Mouse (Mus musculus) MEL (cell line): ENCODE data around the gene Gstm7. TPM values are rescaled to one million over a fixed set of nuclear protein-coding genes. Genes with fewer than 3 reads are reported as not detected.

Experiments
- DNase-seq: peaks from one replicate; pipeline ENCODE4 v3.0.0; 2011; ENCODE audit warnings: low read depth, low spot score
- H3K27ac ChIP-seq: 2 replicates; pipeline ENCODE4 v1.5.1; 2012; ENCODE audit warnings: low read depth, mild to moderate bottlenecking, control low read depth, low read length, moderate library complexity; ENCODE audit not compliant: control insufficient read depth
- H3K27me3 ChIP-seq, 2 experiments: fragments of 150-350 bp in 1 of 2; sonication (generic) in 1 of 2; 2 replicates each; pipeline ENCODE4 v1.6.1; 2012; ENCODE audit warnings: low read length in 2 of 2, mild to moderate bottlenecking in 2 of 2, improper control_type of control experiment in 1 of 2, moderate library complexity in 1 of 2; ENCODE audit not compliant: insufficient read depth in 2 of 2, control insufficient read depth in 1 of 2
- H3K36me3 ChIP-seq, 2 experiments: 2 replicates each; pipeline ENCODE4 v1.6.1; 2012 to 2014; ENCODE audit warnings: low read length in 2 of 2, improper control_type of control experiment in 1 of 2, inconsistent platforms in 1 of 2, mild to moderate bottlenecking in 1 of 2; ENCODE audit not compliant: insufficient read depth in 2 of 2, control insufficient read depth in 1 of 2
- H3K4me1 ChIP-seq, 2 experiments: fragments of 150-350 bp in 1 of 2; sonication (generic) in 1 of 2; 2 replicates each; pipeline ENCODE4 v1.6.1; 2012; ENCODE audit warnings: low read length in 2 of 2, improper control_type of control experiment in 1 of 2, mild to moderate bottlenecking in 1 of 2; ENCODE audit not compliant: insufficient read depth in 2 of 2, control insufficient read depth in 1 of 2
- H3K4me3 ChIP-seq, 2 experiments: fragments of 150-350 bp in 1 of 2; sonication (generic) in 1 of 2; 2 replicates each; pipeline ENCODE4 v1.5.1; 2012; ENCODE audit warnings: low read depth in 2 of 2, low read length in 2 of 2, mild to moderate bottlenecking in 2 of 2, moderate library complexity in 2 of 2, control low read depth in 1 of 2, improper control_type of control experiment in 1 of 2; ENCODE audit not compliant: control insufficient read depth in 1 of 2, insufficient read depth in 1 of 2
- H3K79me2 ChIP-seq: 2 replicates; pipeline ENCODE4 v1.6.1; 2012; ENCODE audit warnings: mild to moderate bottlenecking, low read length, moderate library complexity; ENCODE audit not compliant: control insufficient read depth, poor library complexity, insufficient read depth
- H3K9ac ChIP-seq: 2 replicates; pipeline ENCODE4 v1.6.1; 2012; ENCODE audit warnings: low read depth, mild to moderate bottlenecking, control low read depth, low read length, moderate library complexity; ENCODE audit not compliant: control insufficient read depth, poor library complexity, severe bottlenecking
- H3K9me3 ChIP-seq: fragments of 150-350 bp; sonication (generic); replicated peaks from 2 replicates; pipeline ENCODE4 v1.6.1; 2012; ENCODE audit warnings: mild to moderate bottlenecking, low read length, improper control_type of control experiment, moderate library complexity; ENCODE audit not compliant: insufficient read depth
- CHD2 ChIP-seq: IDR thresholded peaks from 2 replicates; pipeline ENCODE4 v1.6.1; 2011; ENCODE audit warnings: low read length, improper control_type of control experiment
- CTCF ChIP-seq, 3 experiments: IDR thresholded peaks in 2 of 3; conservative IDR thresholded peaks in 1 of 3; 2 replicates each; pipeline ENCODE4 v1.5.1; 2011 to 2012; ENCODE audit warnings: low read length in 3 of 3, low read depth in 2 of 3, mild to moderate bottlenecking in 2 of 3, improper control_type of control experiment in 1 of 3, inconsistent platforms in 1 of 3, mixed read lengths in 1 of 3, moderate library complexity in 1 of 3; ENCODE audit not compliant: control insufficient read depth in 1 of 3, insufficient read depth in 1 of 3, poor library complexity in 1 of 3, severe bottlenecking in 1 of 3
- E2F4 ChIP-seq: IDR thresholded peaks from 2 replicates; pipeline ENCODE4 v1.6.1; 2011; ENCODE audit warnings: low read depth, low read length, improper control_type of control experiment, borderline replicate concordance
- EP300 ChIP-seq, 2 experiments: IDR thresholded peaks; 2 replicates each; pipeline ENCODE4 v1.6.1; 2011; ENCODE audit warnings: improper control_type of control experiment in 2 of 2, low read length in 2 of 2, low read depth in 1 of 2, mild to moderate bottlenecking in 1 of 2
- GABPA ChIP-seq: IDR thresholded peaks from 2 replicates; pipeline ENCODE4 v1.6.1; 2012; ENCODE audit warnings: low read depth, mild to moderate bottlenecking, inconsistent platforms, low read length, improper control_type of control experiment, moderate library complexity
- GATA1 ChIP-seq: IDR thresholded peaks from 2 replicates; pipeline ENCODE4 v1.6.1; 2011; ENCODE audit warnings: low read depth, low read length, improper control_type of control experiment
- JUND ChIP-seq: IDR thresholded peaks from 2 replicates; pipeline ENCODE4 v1.6.1; 2011; ENCODE audit warnings: low read depth, mild to moderate bottlenecking, improper control_type of control experiment, low read length
- KAT2A ChIP-seq: conservative IDR thresholded peaks from 2 replicates; pipeline ENCODE4 v1.6.1; 2012; ENCODE audit warnings: low read depth, low read length, improper control_type of control experiment, inconsistent platforms
- MAFK ChIP-seq: IDR thresholded peaks from 2 replicates; pipeline ENCODE4 v1.6.1; 2011; ENCODE audit warnings: low read depth, mild to moderate bottlenecking, low read length, improper control_type of control experiment, borderline replicate concordance
- MAX ChIP-seq: IDR thresholded peaks from 2 replicates; pipeline ENCODE4 v1.6.1; 2011; ENCODE audit warnings: low read length, improper control_type of control experiment
- MAZ ChIP-seq: IDR thresholded peaks from 2 replicates; pipeline ENCODE4 v1.6.1; 2012; ENCODE audit warnings: low read depth, mild to moderate bottlenecking, inconsistent platforms, low read length, improper control_type of control experiment
- MEF2A ChIP-seq: IDR thresholded peaks from 2 replicates; pipeline ENCODE4 v1.6.1; 2014; ENCODE audit warnings: low read depth, mild to moderate bottlenecking, inconsistent platforms, low read length, improper control_type of control experiment; ENCODE audit not compliant: poor library complexity, insufficient replicate concordance, severe bottlenecking; ENCODE audit errors: extremely low read depth
- MXI1 ChIP-seq: IDR thresholded peaks from 2 replicates; pipeline ENCODE4 v1.6.1; 2011; ENCODE audit warnings: mild to moderate bottlenecking, low read depth, low read length, improper control_type of control experiment
- MYC ChIP-seq: IDR thresholded peaks from 2 replicates; pipeline ENCODE4 v1.6.1; 2011; ENCODE audit warnings: low read depth, mild to moderate bottlenecking, low read length, improper control_type of control experiment, moderate library complexity
- NRF1 ChIP-seq: IDR thresholded peaks from 2 replicates; pipeline ENCODE4 v1.6.1; 2014; ENCODE audit warnings: low read depth, mild to moderate bottlenecking, inconsistent platforms, low read length, improper control_type of control experiment, moderate library complexity; ENCODE audit not compliant: poor library complexity, insufficient read depth, severe bottlenecking
- POLR2AphosphoS2 ChIP-seq: IDR thresholded peaks from 2 replicates; pipeline ENCODE4 v1.6.1; 2011; ENCODE audit warnings: low read length, improper control_type of control experiment
- POLR2AphosphoS5 ChIP-seq: IDR thresholded peaks from 2 replicates; pipeline ENCODE4 v1.6.1; 2012; ENCODE audit warnings: low read depth, borderline replicate concordance, mild to moderate bottlenecking, inconsistent platforms, low read length, moderate library complexity, mixed read lengths
- RAD21 ChIP-seq: IDR thresholded peaks from 2 replicates; pipeline ENCODE4 v1.6.1; 2011; ENCODE audit warnings: mild to moderate bottlenecking, low read depth, low read length, improper control_type of control experiment
- RCOR1 ChIP-seq: IDR thresholded peaks from 2 replicates; pipeline ENCODE4 v1.6.1; 2012; ENCODE audit warnings: low read depth, mild to moderate bottlenecking, inconsistent platforms, low read length, improper control_type of control experiment
- SMC3 ChIP-seq: IDR thresholded peaks from 2 replicates; pipeline ENCODE4 v1.6.1; 2011; ENCODE audit warnings: low read depth, low read length, improper control_type of control experiment
- TAL1 ChIP-seq: IDR thresholded peaks from 2 replicates; pipeline ENCODE4 v1.6.1; 2012; ENCODE audit warnings: mild to moderate bottlenecking, inconsistent platforms, low read length, moderate library complexity, mixed read lengths
- TBP ChIP-seq: IDR thresholded peaks from 2 replicates; pipeline ENCODE4 v1.8.0; 2011; ENCODE audit warnings: low read depth, low read length, improper control_type of control experiment
- TCF12 ChIP-seq: IDR thresholded peaks from 2 replicates; pipeline ENCODE4 v1.6.1; 2014; ENCODE audit warnings: low read depth, mild to moderate bottlenecking, inconsistent platforms, low read length, improper control_type of control experiment, moderate library complexity
- UBTF ChIP-seq: IDR thresholded peaks from 2 replicates; pipeline ENCODE4 v1.6.1; 2012; ENCODE audit warnings: low read depth, mild to moderate bottlenecking, inconsistent platforms, low read length, improper control_type of control experiment, moderate library complexity, borderline replicate concordance; ENCODE audit not compliant: insufficient read depth
- USF1 ChIP-seq: IDR thresholded peaks from 2 replicates; pipeline ENCODE4 v1.6.1; 2014; ENCODE audit warnings: low read depth, mild to moderate bottlenecking, inconsistent platforms, low read length, improper control_type of control experiment, moderate library complexity
- USF2 ChIP-seq, 2 experiments: IDR thresholded peaks; 2 replicates each; pipeline ENCODE4 v1.6.1; 2011 to 2012; ENCODE audit warnings: improper control_type of control experiment in 2 of 2, low read length in 2 of 2, borderline replicate concordance in 1 of 2, inconsistent platforms in 1 of 2, low read depth in 1 of 2, mild to moderate bottlenecking in 1 of 2; ENCODE audit not compliant: insufficient read depth in 1 of 2
- ZC3H11A ChIP-seq: IDR thresholded peaks from 2 replicates; pipeline ENCODE4 v1.6.1; 2012; ENCODE audit warnings: low read depth, mild to moderate bottlenecking, inconsistent platforms, low read length, improper control_type of control experiment
- ZKSCAN1 ChIP-seq: IDR thresholded peaks from 2 replicates; pipeline ENCODE4 v1.6.1; 2012; ENCODE audit warnings: low read depth, mild to moderate bottlenecking, inconsistent platforms, low read length, improper control_type of control experiment, moderate library complexity
- ZNF384 ChIP-seq: IDR thresholded peaks from 2 replicates; pipeline ENCODE4 v1.6.1; 2012; ENCODE audit warnings: low read depth, mild to moderate bottlenecking, inconsistent platforms, low read length, improper control_type of control experiment
- polyA plus RNA-seq, 2 experiments: library from polyadenylated mRNA; stranded (reverse) in 1 of 2; unstranded in 1 of 2; fragments of >175 nt in 1 of 2; fragments of >200 nt in 1 of 2; gene quantifications; 2 replicates each; pipeline versions ENCODE4 v1.2.1 to v1.2.4; 2012; ENCODE audit warnings: low replicate concordance in 2 of 2, low read depth in 1 of 2; ENCODE audit not compliant: insufficient read length in 2 of 2, insufficient read depth in 1 of 2, missing spikeins in 1 of 2
- total RNA-seq: library from RNA; depleted of rRNA; stranded (reverse); fragments of 300-350 nt; gene quantifications from 2 replicates; pipeline ENCODE4 v1.2.3, GENCODE M21; 2012

The Gstm7 gene
- total and polyA plus RNA-seq, 3 experiments, result 0.24 TPM; not detected in 2

GRCm38 (mm10) chr3:107898691-107899090, 32.9 kb downstream of the Gstm7 start:
- Histone ChIP-seq H3K36me3 (peaks cover 0 to 7% of the 10 kb centered on the region in 2 experiments; a peak in 2 of 4 replicates), H3K4me1 (peaks cover 5 to 9% of the 10 kb centered on the region in 2 experiments; a peak in 3 of 4 replicates), H3K9me3 (no peaks in the 10 kb centered on the region), H3K27me3 (no peaks in the 10 kb centered on the region), H3K79me2 (no peaks in the 10 kb centered on the region), H3K27ac (no peak overlapping the region), H3K9ac (no peak overlapping the region), H3K4me3 (no peak overlapping the region)
- TF ChIP-seq ZNF384, result no peak
- DNase-seq, result no peak

- Histone ChIP-seq H3K36me3 (peaks cover 0 to 7% of the 10 kb centered on the region in 2 experiments; a peak in 2 of 4 replicates), H3K27ac (peak within 1 kb of the TSS; percentile 95), H3K27me3 (no peaks in the 10 kb centered on the region), H3K79me2 (no peaks in the 10 kb centered on the region), H3K9ac (peak within 1 kb of the TSS; percentile 85), H3K9me3 (no peaks in the 10 kb centered on the region), H3K4me3 (peak within 1 kb of the TSS; percentile 63 to 76), H3K4me1 (peaks cover 5 to 9% of the 10 kb centered on the region in 2 experiments; a peak in 3 of 4 replicates)
- DNase-seq, result peak; percentile 94
- TF ChIP-seq MAX, result peak; percentile 73
- TF ChIP-seq ZKSCAN1, result no peak
- TF ChIP-seq POLR2AphosphoS5, result no peak
- TF ChIP-seq MAZ, result 0 out of 2 replicates have a peak, but pooled peaks have one; percentile 40
- peak; percentile 74 for TF ChIP-seq MYC
- peak; percentile 68 for TF ChIP-seq MXI1
- TF ChIP-seq CTCF (IDR thresholded peaks at IDR 0.05 in 2 of 3, conservative IDR thresholded peaks at IDR 0.05 in 1 of 3; ENCODE audit: control insufficient read depth in 1 of 3, insufficient read depth in 1 of 3, low read depth in 2 of 3, low read length in 3 of 3, poor library complexity in 1 of 3, severe bottlenecking in 1 of 3), result no peak
- TF ChIP-seq TCF12, result peak; percentile 99
- TF ChIP-seq MAFK, result peak; percentile 43; the same call in 1 of the 2 replicates
- TF ChIP-seq KAT2A, result no peak
- TF ChIP-seq GABPA, result no peak
- TF ChIP-seq RCOR1, result peak; percentile 93
- TF ChIP-seq USF1, result peak; percentile 68
- TF ChIP-seq TAL1, result peak; percentile 92
- TF ChIP-seq JUND, result no peak
- no peak for TF ChIP-seq USF2 (IDR thresholded peaks at IDR 0.05; ENCODE audit: borderline replicate concordance in 1 of 2, insufficient read depth in 1 of 2, low read depth in 1 of 2, low read length in 2 of 2)
- peak; percentile 91 for TF ChIP-seq NRF1
- TF ChIP-seq UBTF, result no peak
- TF ChIP-seq SMC3, result no peak
- no peak for TF ChIP-seq RAD21
- TF ChIP-seq E2F4, result no peak
- peak; percentile 97 to 98 for TF ChIP-seq EP300 (IDR thresholded peaks at IDR 0.05; ENCODE audit: low read depth in 1 of 2, low read length in 2 of 2)
- TF ChIP-seq TBP, result peak; percentile 77
- TF ChIP-seq CHD2, result no peak
- peak; percentile 98 for TF ChIP-seq GATA1
- no peak for TF ChIP-seq ZC3H11A
- peak; percentile 50 for TF ChIP-seq ZNF384
- TF ChIP-seq MEF2A, result no peak
- TF ChIP-seq POLR2AphosphoS2, result peak; percentile 83
Observed at GRCm38 (mm10) chr3:107895720-107896569, 35.7 kb downstream of the Gstm7 start, which contains the start of gene Gstm5. Gene Gstm5 (plus strand): TSS chr3:107895821.
